Mouse (Mus musculus) ovary, postnatal 36 days (tissue): Measurements from ENCODE around the gene Hbb-bh1.
"Not testable (repeated sequence)": the region's sequence is repeated elsewhere in the genome, so short reads cannot be mapped to it uniquely, and the experiment has no call there.

Experiments used
- DNase-seq: peaks from one replicate; pipeline ENCODE4 v3.0.0; 2022; ENCODE audit warnings: low spot score, mixed read lengths

Gene Hbb-bh1

DNA sequence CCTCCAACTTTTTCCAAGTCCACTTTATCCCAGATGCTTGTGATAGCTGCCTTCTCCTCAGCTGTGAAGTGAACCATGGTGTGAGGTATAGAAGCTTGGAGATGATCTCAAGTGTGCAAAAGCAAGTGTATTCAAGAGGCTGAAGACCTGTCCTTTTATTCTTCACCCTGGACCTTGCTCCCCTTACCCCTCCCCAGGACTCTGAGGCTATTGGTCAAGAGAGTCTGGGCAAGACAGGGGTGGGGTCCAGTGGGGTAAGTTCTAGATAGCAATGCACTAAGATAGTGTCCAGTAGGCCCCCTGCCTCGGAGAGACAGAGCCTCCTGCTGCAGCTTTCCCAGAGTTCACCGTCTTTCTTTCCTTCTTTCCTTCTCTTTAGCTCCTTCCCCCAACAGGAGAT is at the start of gene Hbb-bh1:
Gene Hbb-bh1, minus strand, starts transcription at position 131 of the 400 bp plus-strand sequence.
- no peak for DNase-seq

GRCm38 (mm10) chr7:103886152-103886551 is 43.2 kb upstream of the Hbb-bh1 start, which contains the start of gene Olfr66:
TSS of gene Olfr66 (minus strand) at chr7:103886252.
- no peak for DNase-seq

GRCm38 (mm10) chr7:103877093-103877492 is 34.1 kb upstream of the Hbb-bh1 start:
- DNase-seq, result no peak

DNA sequence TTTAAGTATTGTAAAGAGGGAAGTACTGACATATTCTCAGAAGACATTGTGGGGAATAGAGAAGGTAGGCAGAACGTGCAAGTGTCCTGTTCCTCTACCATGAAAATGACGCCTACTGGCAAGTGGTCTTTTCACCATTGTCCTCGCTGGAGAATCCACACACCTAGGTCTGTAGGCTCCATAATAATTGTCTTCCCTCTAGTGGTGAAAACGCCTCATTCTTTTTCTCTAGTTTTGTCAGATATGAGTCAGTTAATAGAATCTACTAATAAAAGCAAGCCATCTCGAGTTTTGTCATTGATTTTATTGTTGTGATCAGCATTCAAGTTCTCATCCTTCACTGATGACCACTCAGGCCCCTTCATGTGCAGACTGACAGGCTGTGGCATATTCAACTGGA is 31.5 kb upstream of the Hbb-bh1 start:
- no peak for DNase-seq

GRCm38 (mm10) chr7:103873064-103873463 is 30.1 kb upstream of the Hbb-bh1 start:
- DNase-seq, result no peak

DNA sequence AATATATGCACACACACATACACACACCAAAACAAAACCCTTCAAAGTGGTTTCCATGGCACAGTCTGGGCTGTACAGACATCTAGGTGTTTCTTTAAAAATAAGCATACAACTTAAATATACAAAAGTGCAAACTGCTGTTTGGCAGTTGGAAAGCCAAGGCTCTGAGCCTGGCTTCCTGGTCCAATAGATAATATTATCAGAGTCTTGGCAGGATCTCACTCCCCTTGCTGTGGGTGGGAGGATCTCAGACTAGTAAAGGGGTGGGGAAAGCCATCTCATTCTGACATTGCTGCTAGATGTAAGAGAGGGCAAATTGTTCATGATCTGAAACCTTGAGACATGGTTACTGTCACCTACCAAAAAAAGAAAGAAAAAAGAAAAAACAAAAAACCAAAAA is 27.7 kb upstream of the Hbb-bh1 start:
- DNase-seq, result no peak

GRCm38 (mm10) chr7:103865716-103866115 is 22.8 kb upstream of the Hbb-bh1 start:
- no peak for DNase-seq

DNA sequence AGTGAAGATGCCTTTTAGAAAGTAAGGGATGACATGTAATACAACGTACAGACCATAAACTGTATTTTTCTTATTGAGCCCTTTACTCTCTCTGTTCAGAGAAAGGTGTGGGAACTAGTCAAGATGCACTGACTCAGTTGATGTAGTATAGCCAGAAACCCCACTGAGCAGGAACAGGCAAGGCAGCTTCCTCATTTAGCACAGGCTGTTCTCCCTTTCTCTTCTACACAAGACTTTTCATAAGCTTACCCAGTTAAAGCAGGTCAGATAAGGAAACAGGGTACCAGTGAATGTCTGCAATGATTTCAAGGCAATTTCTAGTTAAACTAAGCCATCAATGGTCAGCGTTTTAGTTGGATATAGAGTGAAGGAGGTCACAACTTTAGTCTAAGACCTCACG is 18.6 kb upstream of the Hbb-bh1 start:
- no peak for DNase-seq

DNA sequence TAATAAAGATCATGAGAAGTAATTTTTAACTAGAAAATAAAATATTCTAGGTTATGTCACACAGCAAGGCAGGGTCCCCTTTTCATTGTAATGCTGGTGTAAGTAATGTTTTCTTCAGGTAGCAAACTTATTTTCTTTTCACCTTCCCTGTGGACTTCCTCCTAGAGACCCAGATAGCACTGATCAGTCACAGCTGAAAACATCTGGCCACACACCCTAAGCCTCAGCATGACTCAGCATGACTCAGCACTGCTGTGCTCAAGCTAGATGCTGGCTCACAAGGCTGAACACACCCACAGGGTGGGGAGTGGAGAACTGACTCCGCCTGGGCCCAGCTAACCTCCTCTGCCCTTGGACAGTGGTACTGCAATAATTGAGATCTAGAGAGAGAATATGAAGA is 17.9 kb upstream of the Hbb-bh1 start:
- DNase-seq, result peak; percentile 16

DNA sequence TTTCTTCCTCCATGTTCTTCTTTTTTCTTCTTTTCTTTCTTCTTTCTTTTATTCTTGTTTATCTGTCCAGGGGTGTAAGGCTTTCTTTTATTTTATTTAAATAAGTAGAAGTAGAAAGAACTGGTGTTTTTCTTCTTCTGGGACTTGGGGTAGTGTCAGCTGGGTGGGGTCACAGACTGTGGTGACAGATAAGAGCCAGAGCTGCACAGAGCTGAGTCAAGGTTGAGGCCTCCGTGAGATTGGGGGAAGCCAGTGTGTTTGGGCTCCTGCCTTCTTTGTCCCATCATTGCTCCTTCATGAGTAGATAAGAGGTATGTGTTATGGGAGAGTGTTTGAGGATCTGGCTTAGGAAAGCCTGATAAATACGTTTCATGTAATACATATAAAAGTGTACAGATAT is 16.1 kb upstream of the Hbb-bh1 start:
- no peak for DNase-seq

DNA sequence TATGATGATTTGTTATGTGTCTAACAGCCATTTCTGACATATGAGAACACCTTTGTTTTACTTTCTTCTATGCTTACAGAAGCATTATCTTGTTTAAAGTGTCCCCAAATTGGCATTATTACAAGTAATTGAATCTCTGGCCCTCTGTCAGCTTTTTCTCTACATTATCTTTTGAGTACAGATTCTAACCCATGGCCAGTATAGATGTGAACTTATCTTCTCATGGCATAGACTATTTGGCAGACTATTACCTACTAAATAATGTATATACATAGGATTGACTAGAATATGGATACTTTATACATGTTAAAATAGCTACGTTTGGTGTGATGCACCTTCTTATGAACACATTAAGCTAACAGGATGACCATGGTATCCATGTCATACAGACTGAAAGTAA is 11.7 kb upstream of the Hbb-bh1 start:
- no peak for DNase-seq

- no peak for DNase-seq
These were observed 10.1 kb upstream of the Hbb-bh1 start, which contains the start of gene Hbb-y for GRCm38 (mm10) chr7:103853090-103853489. TSS of gene Hbb-y (minus strand) at chr7:103853216.

GRCm38 (mm10) chr7:103844525-103845325 is 1.8 kb upstream of the Hbb-bh1 start:
- no peak for DNase-seq

- DNase-seq, result no peak
These were observed 2.7 kb downstream of the Hbb-bh1 start, which contains the start of gene Hbb-bh2 for GRCm38 (mm10) chr7:103840268-103840667. TSS of gene Hbb-bh2 (minus strand) at chr7:103840520.

- no peak for DNase-seq
These were observed 15.2 kb downstream of the Hbb-bh1 start, which contains the start of gene Hbb-bs for GRCm38 (mm10) chr7:103827808-103828207. TSS of gene Hbb-bs (minus strand) at chr7:103828096.

DNA sequence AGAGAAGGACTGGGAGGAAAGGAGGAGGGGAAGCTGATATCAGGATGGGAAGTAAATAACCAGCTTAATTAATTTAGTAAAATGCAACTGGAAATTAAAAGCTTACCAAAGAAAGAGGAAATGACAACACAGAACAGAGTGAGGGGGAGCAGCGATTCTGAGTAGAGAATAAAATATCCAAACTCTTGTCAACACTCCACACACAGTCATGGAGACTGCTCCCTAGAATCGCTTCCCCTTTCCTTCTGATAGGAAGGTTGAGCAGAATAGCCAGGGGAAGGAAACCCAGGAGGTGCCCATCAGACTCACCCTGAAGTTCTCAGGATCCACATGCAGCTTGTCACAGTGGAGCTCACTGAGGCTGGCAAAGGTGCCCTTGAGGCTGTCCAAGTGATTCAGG is 15.8 kb downstream of the Hbb-bh1 start:
- DNase-seq, result not testable (repeated sequence)

DNA sequence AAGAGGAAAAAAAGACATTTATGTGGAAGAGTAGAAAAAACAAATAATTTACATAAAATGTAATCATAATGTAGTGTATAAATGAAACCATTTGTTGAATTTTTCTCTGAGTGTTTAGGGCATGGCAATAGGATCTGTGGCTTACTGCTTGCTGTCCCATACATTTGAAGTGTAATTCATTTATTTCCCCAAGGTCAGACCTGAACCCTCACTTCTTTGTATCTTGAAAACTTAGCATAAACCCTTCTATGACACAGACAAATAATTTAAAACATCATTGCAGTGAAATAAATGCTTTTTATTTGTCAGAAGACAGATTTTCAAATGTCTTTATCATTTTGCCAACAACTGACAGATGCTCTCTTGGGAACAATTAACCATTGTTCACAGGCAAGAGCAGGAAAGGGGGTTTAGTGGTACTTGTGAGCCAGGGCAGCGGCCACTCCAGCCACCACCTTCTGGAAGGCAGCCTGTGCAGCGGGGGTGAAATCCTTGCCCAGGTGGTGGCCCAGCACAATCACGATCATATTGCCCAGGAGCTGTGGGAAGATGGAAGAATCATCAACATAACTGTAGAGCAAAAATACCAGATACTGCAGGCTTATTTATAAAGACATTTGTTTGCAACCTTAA is 16.6 kb downstream of the Hbb-bh1 start:
- DNase-seq, result no peak

DNA sequence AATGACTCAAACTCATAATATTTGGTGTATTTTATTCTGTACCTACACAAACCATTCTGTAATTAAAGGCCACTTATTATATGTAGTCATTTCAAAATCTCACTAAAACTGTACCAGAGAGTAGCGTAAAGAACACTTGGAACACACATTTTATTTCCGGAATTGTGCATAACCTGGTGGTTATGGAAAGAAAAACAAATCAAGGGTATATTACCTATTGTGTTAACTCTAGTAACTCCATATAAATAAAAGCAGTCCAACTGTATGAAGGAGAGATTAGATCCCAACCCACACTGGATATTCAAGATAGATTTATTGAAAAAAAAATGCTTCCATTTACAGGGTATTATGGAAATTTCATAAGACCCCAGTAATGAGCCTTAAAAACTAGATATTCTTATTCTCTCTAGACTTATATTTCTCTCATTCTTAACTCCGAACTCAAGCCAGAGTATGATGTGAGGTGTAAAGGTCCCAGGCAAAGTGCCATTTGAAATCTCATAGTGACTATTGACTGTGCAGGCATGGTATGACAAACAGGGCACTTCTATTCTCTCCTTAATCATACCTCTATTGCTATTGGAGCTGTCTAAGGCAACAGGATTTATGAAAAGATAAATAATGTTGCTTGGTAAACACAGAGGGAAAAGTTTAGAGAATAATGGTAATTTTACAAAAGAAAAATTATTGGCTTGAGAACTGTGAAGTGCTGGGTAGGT is 17.3 kb downstream of the Hbb-bh1 start:
- no peak for DNase-seq

DNA sequence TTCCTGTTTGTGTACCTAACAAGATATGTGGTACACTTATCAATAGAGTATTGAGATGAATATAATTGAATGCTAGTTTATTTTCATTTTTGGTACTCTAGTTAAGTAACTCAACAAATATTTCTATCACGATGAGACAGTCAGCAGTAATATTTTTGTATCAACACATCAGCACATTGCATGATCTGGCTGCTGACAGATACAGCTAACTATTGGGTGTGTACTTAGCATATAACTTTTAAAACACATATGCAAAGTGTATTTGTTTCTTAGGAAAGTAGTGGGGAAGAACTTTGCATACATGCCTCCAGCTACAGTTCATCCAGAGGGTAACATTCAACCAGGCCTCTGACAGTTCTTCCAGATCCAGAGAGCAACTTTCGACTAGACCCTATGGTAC is 18.4 kb downstream of the Hbb-bh1 start:
- no peak for DNase-seq

DNA sequence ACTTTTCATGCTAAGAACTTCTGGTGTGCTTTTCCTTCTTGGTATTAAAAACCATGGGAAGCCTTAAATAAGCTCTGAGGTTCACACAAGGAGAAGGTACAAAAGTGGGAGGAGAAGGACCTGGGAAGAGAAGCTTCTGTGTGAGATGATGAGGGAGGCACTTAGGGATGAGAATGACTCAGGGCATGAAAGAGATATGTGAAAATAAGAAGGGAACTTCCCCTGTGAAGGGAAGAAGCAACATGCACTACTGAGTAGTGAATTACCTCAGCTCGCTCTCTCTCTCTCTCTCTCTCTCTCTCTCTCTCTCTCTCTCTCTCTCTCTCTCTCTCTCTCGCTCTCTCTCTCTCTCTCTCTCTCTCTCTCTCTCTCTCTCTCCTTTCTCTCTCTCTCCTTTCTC is 27.9 kb downstream of the Hbb-bh1 start:
- not testable (repeated sequence) for DNase-seq

- no peak for DNase-seq
These were observed 29.2 kb downstream of the Hbb-bh1 start, which contains the start of gene Hbb-bt for GRCm38 (mm10) chr7:103813766-103814165. TSS of gene Hbb-bt (minus strand) at chr7:103813996.

DNA sequence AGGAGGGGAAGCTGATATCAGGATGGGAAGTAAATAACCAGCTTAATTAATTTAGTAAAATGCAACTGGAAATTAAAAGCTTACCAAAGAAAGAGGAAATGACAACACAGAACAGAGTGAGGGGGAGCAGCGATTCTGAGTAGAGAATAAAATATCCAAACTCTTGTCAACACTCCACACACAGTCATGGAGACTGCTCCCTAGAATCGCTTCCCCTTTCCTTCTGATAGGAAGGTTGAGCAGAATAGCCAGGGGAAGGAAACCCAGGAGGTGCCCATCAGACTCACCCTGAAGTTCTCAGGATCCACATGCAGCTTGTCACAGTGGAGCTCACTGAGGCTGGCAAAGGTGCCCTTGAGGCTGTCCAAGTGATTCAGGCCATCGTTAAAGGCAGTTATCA is 29.8 kb downstream of the Hbb-bh1 start:
- DNase-seq, result not testable (repeated sequence)

DNA sequence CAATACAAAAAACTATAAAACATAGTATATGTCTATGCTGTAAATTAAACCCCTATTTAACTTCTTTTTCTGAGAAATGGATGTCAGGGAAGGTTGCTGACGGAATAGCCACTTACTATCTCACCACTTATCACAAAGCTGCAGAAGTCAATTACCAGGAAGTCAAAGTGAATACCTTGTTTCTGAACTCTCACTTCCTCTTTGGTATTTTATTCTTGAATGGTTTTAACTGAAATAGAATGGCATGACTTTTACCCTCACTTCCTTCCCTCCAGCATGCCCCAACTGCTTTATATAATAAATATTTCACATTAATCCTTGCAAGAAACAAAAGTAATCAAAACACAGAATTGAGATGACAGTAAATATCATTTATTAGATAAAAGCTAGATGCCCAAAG is 30.8 kb downstream of the Hbb-bh1 start:
- no peak for DNase-seq
